Mouse (Mus musculus) brain, embryonic 14.5 days (tissue): ENCODE data around the gene Pdk4. TPM values are rescaled to one million over a fixed set of nuclear protein-coding genes. Genes with fewer than 3 reads are reported as not detected.

Experiments
- DNase-seq: peaks from one replicate; pipeline ENCODE4 v3.0.0-alpha.2; 2011; ENCODE audit warnings: low read depth
- CTCF ChIP-seq: fragments of 200-500 bp; IDR thresholded peaks from 2 replicates; pipeline ENCODE4 v1.5.1; 2012; ENCODE audit warnings: inconsistent platforms, mild to moderate bottlenecking, moderate library complexity, borderline replicate concordance; ENCODE audit not compliant: insufficient read depth, insufficient read length; ENCODE audit errors: extremely low read depth
- POLR2A ChIP-seq: fragments of 200-500 bp; IDR thresholded peaks from 2 replicates; pipeline ENCODE4 v1.6.1; 2012; ENCODE audit warnings: mild to moderate bottlenecking, inconsistent platforms, borderline replicate concordance; ENCODE audit not compliant: poor library complexity, insufficient read depth, insufficient read length, severe bottlenecking; ENCODE audit errors: extremely low read depth
- polyA plus RNA-seq: library from polyadenylated mRNA; depleted of rRNA; stranded (reverse); fragments of >200 nt; gene quantifications from 2 replicates; pipeline ENCODE4 v1.2.3, GENCODE M21; 2012

The Pdk4 gene
- polyA plus RNA-seq, 1 experiment, result 1.1 TPM

- no peak for DNase-seq
- TF ChIP-seq CTCF (no peak), POLR2A (no peak)
These were observed 15.0 kb downstream of the Pdk4 start for GRCm38 (mm10) chr6:5481066-5481465.

GRCm38 (mm10) chr6:5474021-5474420, 22.1 kb downstream of the Pdk4 start:
- TF ChIP-seq CTCF, result no peak
- TF ChIP-seq POLR2A, result no peak

GRCm38 (mm10) chr6:5472692-5473091, 23.4 kb downstream of the Pdk4 start:
- TF ChIP-seq CTCF (no peak), POLR2A (no peak)
- DNase-seq, result no peak

More at GRCm38 (mm10) chr6:5474021-5474420, 22.1 kb downstream of the Pdk4 start:
- DNase-seq, result no peak

GRCm38 (mm10) chr6:5470480-5471318, 25.4 kb downstream of the Pdk4 start:
- peak; percentile 65 for DNase-seq

GRCm38 (mm10) chr6:5455836-5456235, 40.3 kb downstream of the Pdk4 start:
- no peak for TF ChIP-seq CTCF
- TF ChIP-seq POLR2A, result no peak
- no peak for DNase-seq

More at GRCm38 (mm10) chr6:5470480-5471318, 25.4 kb downstream of the Pdk4 start:
- TF ChIP-seq CTCF, result no peak
- TF ChIP-seq POLR2A, result no peak

GRCm38 (mm10) chr6:5449878-5450277, 46.2 kb downstream of the Pdk4 start:
- no peak for TF ChIP-seq POLR2A
- TF ChIP-seq CTCF, result no peak
- no peak for DNase-seq

- TF ChIP-seq POLR2A (no peak), CTCF (no peak)
- no peak for DNase-seq
These were observed 47.7 kb downstream of the Pdk4 start for GRCm38 (mm10) chr6:5448396-5448795.

GRCm38 (mm10) chr6:5447546-5447945, 48.6 kb downstream of the Pdk4 start:
- TF ChIP-seq POLR2A (no peak), CTCF (no peak)
- DNase-seq, result peak; percentile 81

- TF ChIP-seq POLR2A (no peak), CTCF (no peak)
- no peak for DNase-seq
These were observed 49.1 kb downstream of the Pdk4 start for GRCm38 (mm10) chr6:5447013-5447412.

GRCm38 (mm10) chr6:5444331-5444898, 51.7 kb downstream of the Pdk4 start:
- DNase-seq, result no peak
- no peak for TF ChIP-seq CTCF
- no peak for TF ChIP-seq POLR2A

- DNase-seq, result peak; percentile 54
- no peak for TF ChIP-seq POLR2A
These were observed 52.8 kb downstream of the Pdk4 start for GRCm38 (mm10) chr6:5443104-5443863.
